In genomic region chr13:4110281-4111188, GRCm38 (mm10) we compare ENCODE assay signal across 9 mouse cellular contexts. TPM values are rescaled to one million over a fixed set of nuclear protein-coding genes. Genes with fewer than 3 reads are reported as not detected.
DNase-seq lines count a peak whose midpoint lies in the region; ATAC-seq and TF ChIP-seq lines count a peak whose summit lies in the region.
"Had no signal": no experiment of that assay in that cellular context is flagged by ENCODE, and none has a peak within 500 bp of the region (broad histone marks: within the 10 kb centered on the region; RNA-seq: fewer than 3 reads in every experiment).

No protein-coding gene starts in this region.

- peak; percentile 69 for TF ChIP-seq CTCF in ES-Bruce4 (IDR thresholded peaks at IDR 0.05; ENCODE audit: low read depth, low read length)
- TF ChIP-seq CTCF in bone marrow, adult 2 months (IDR thresholded peaks at IDR 0.05; ENCODE audit: control insufficient read depth, insufficient read depth, low read length): peak; percentile 56
- TF ChIP-seq CTCF in liver, embryonic 14.5 days (IDR thresholded peaks at IDR 0.05; ENCODE audit: low read depth): peak; percentile 73

- peak; percentile 76 for DNase-seq in kidney, postnatal 14 days
- peak; percentile 2 to 17 (median 15) for DNase-seq in liver, embryonic 14.5 days (ENCODE audit: low read depth in 3 of 3, low spot score in 3 of 3)
- DNase-seq in thymus, postnatal 25 days: peak; percentile 10

- H3K36me3 ChIP-seq in ES-Bruce4 (ENCODE audit: control insufficient read depth, insufficient read depth, low read length, poor library complexity, severe bottlenecking): no peaks in the 10 kb centered on the region
- no peaks in the 10 kb centered on the region for H3K36me3 ChIP-seq in heart, embryonic 16.5 days (ENCODE audit: control insufficient read depth, insufficient read depth)
- no peaks in the 10 kb centered on the region for H3K36me3 ChIP-seq in liver, embryonic 14.5 days (replicated peaks; ENCODE audit: control insufficient read depth, insufficient read depth, low read depth)
- H3K36me3 ChIP-seq in neural tube, embryonic 12.5 days: no peaks in the 10 kb centered on the region
- H3K36me3 ChIP-seq: heart, embryonic 15.5 days had no signal

- H3K4me3 ChIP-seq in ES-Bruce4 (ENCODE audit: low read depth, low read length): no peak overlapping the region
- no peak overlapping the region for H3K4me3 ChIP-seq in bone marrow, adult 2 months (replicated peaks; ENCODE audit: control insufficient read depth, low read depth, low read length)
- no peak overlapping the region for H3K4me3 ChIP-seq in heart, embryonic 16.5 days (ENCODE audit: low read length)
- H3K4me3 ChIP-seq in liver, embryonic 14.5 days (ENCODE audit: insufficient read depth in 1 of 2, low read depth in 2 of 2, low read length in 2 of 2): no peak overlapping the region
- H3K4me3 ChIP-seq in neural tube, embryonic 12.5 days: no peak overlapping the region
- H3K4me3 ChIP-seq: heart, embryonic 15.5 days had no signal

- TF ChIP-seq POLR2A in ES-Bruce4 (IDR thresholded peaks at IDR 0.05; ENCODE audit: insufficient read depth, low read length): no peak
- TF ChIP-seq POLR2A in bone marrow, adult 2 months (IDR thresholded peaks at IDR 0.05; ENCODE audit: borderline replicate concordance, control insufficient read depth, low read depth, low read length): no peak

- H3K27ac ChIP-seq in ES-Bruce4 (ENCODE audit: insufficient read depth, low read length): no peak overlapping the region
- H3K27ac ChIP-seq in bone marrow, adult 2 months (ENCODE audit: control insufficient read depth, insufficient read depth, low read depth, low read length, poor library complexity): no peak overlapping the region
- H3K27ac ChIP-seq in heart, embryonic 16.5 days (ENCODE audit: low read length): no peak overlapping the region
- H3K27ac ChIP-seq in liver, embryonic 14.5 days: no peak overlapping the region
- H3K27ac ChIP-seq in neural tube, embryonic 12.5 days: no peak overlapping the region
- H3K27ac ChIP-seq: heart, embryonic 15.5 days had no signal

- no peak overlapping the region for H3K9ac ChIP-seq in ES-Bruce4 (ENCODE audit: low read depth, poor library complexity, severe bottlenecking)
- H3K9ac ChIP-seq in heart, embryonic 16.5 days (ENCODE audit: low read length): no peak overlapping the region
- no peak overlapping the region for H3K9ac ChIP-seq in liver, embryonic 14.5 days (replicated peaks)
- no peak overlapping the region for H3K9ac ChIP-seq in neural tube, embryonic 12.5 days
- H3K9ac ChIP-seq: heart, embryonic 15.5 days had no signal

- no peaks in the 10 kb centered on the region for H3K4me1 ChIP-seq in ES-Bruce4 (ENCODE audit: control insufficient read depth, insufficient read depth, low read length)
- H3K4me1 ChIP-seq in bone marrow, adult 2 months (ENCODE audit: control insufficient read depth, insufficient read depth, low read length): no peaks in the 10 kb centered on the region
- H3K4me1 ChIP-seq in heart, embryonic 16.5 days (ENCODE audit: control insufficient read depth, insufficient read depth, low read length): no peaks in the 10 kb centered on the region
- H3K4me1 ChIP-seq in liver, embryonic 14.5 days (replicated peaks; ENCODE audit: control insufficient read depth in 2 of 2, insufficient read depth in 2 of 2, low read length in 1 of 2): no peaks in the 10 kb centered on the region
- H3K4me1 ChIP-seq in neural tube, embryonic 12.5 days: no peaks in the 10 kb centered on the region
- H3K4me1 ChIP-seq: heart, embryonic 15.5 days had no signal

- no peaks in the 10 kb centered on the region for H3K9me3 ChIP-seq in ES-Bruce4 (replicated peaks; ENCODE audit: control insufficient read depth, insufficient read depth, low read length, poor library complexity, severe bottlenecking)
- H3K9me3 ChIP-seq in heart, embryonic 16.5 days (replicated peaks; ENCODE audit: control insufficient read depth, low read length): no peaks in the 10 kb centered on the region
- H3K9me3 ChIP-seq in liver, embryonic 14.5 days (ENCODE audit: control insufficient read depth, low read length): no peaks in the 10 kb centered on the region
- no peaks in the 10 kb centered on the region for H3K9me3 ChIP-seq in neural tube, embryonic 12.5 days
- H3K9me3 ChIP-seq: heart, embryonic 15.5 days had no signal

- ATAC-seq in erythroblast, adult 5-6 weeks (replicated peaks; ENCODE audit: low FRiP score, poor library complexity, severe bottlenecking): 0 out of 2 replicates have a peak, but pooled peaks have one; percentile 52
- ATAC-seq in heart, embryonic 16.5 days (replicated peaks; ENCODE audit: extremely low read depth, insufficient read depth, low FRiP score): peak; percentile 65
- ATAC-seq in liver, embryonic 14.5 days (ENCODE audit: insufficient read depth): no peak
- peak; percentile 89 for ATAC-seq in neural tube, embryonic 12.5 days (ENCODE audit: low FRiP score, low read depth)

- TF ChIP-seq EP300 in ES-Bruce4 (IDR thresholded peaks at IDR 0.05; ENCODE audit: insufficient read depth, low read depth, low read length): no peak
- TF ChIP-seq EP300 in liver, embryonic 14.5 days (IDR thresholded peaks at IDR 0.05; ENCODE audit: low read depth): no peak

- H3K4me2 ChIP-seq in heart, embryonic 16.5 days (ENCODE audit: low read depth, low read length): no peak overlapping the region
- H3K4me2 ChIP-seq in liver, embryonic 14.5 days (ENCODE audit: low read depth): no peak overlapping the region
- H3K4me2 ChIP-seq in neural tube, embryonic 12.5 days (replicated peaks): no peak overlapping the region
- H3K4me2 ChIP-seq: heart, embryonic 15.5 days had no signal

- WGBS in bone marrow, adult 2 months: 35% methylated on average over 6 of the region's 6 CpGs
- WGBS in heart, embryonic 16.5 days: 26% methylated on average over 6 of the region's 6 CpGs
- WGBS in liver, embryonic 14.5 days (ENCODE audit: insufficient replicate concordance): 20% methylated on average over 6 of the region's 6 CpGs
- WGBS in neural tube, embryonic 12.5 days: 34% methylated on average over 6 of the region's 6 CpGs

- H3K27me3 ChIP-seq in ES-Bruce4 (ENCODE audit: control insufficient read depth, insufficient read depth, low read length, poor library complexity, severe bottlenecking): no peaks in the 10 kb centered on the region; the same call in 1 of the 2 replicates
- H3K27me3 ChIP-seq in heart, embryonic 16.5 days (ENCODE audit: control insufficient read depth, insufficient read depth, low read length): no peaks in the 10 kb centered on the region
- no peaks in the 10 kb centered on the region for H3K27me3 ChIP-seq in liver, embryonic 14.5 days (ENCODE audit: control insufficient read depth, insufficient read depth, low read length)
- no peaks in the 10 kb centered on the region for H3K27me3 ChIP-seq in neural tube, embryonic 12.5 days (replicated peaks)
- H3K27me3 ChIP-seq: heart, embryonic 15.5 days had no signal

RNA-seq across cellular contexts. Expression of gene Akr1c18, which starts 39.9 kb away (rescaled TPM):
- polyA plus RNA-seq in ES-Bruce4 (2011; ENCODE audit: insufficient read depth, insufficient read length, low read depth, missing spikeins): not detected in 2 replicates
- not detected in 2 replicates for polyA plus RNA-seq in bone marrow, adult 2 months (2011; ENCODE audit: insufficient read depth, insufficient read length, low replicate concordance, missing spikeins)
- total RNA-seq in erythroblast, adult 5-6 weeks (2015; ENCODE audit: low replicate concordance): not detected in 2 replicates
- total RNA-seq in erythroblast, adult 5-6 weeks (2017; ENCODE audit: low replicate concordance): not detected in 2 replicates
- polyA plus RNA-seq in heart, embryonic 16.5 days (2015; fragmentation: Nextera tagmentation; extraction: Ambion mirVana): 1.00 and 1.1 TPM in 2 replicates
- polyA plus RNA-seq in liver, embryonic 14.5 days (2012; rRNA removed): 0.12 and 0.18 TPM in 2 replicates
- polyA plus RNA-seq in liver, embryonic 14.5 days (2014; fragmentation: Nextera tagmentation; extraction: Ambion mirVana): 0.90 and 1.2 TPM in 2 replicates
- not detected in 2 replicates for polyA plus RNA-seq in neural tube, embryonic 12.5 days (2016; fragmentation: Nextera tagmentation; extraction: Ambion mirVana)

Comparison
In these comparisons a context has a peak if more than half of its experiments do, and no peak if none do; other contexts are left out.
1. DNase-seq: peak in every context shown above with its lines; median percentile 76 in kidney, postnatal 14 days; 15 in liver, embryonic 14.5 days; 10 in thymus, postnatal 25 days.